Mouse (Mus musculus): Measurements from ENCODE around the gene Pitpnm3. TPM values are rescaled to one million over a fixed set of nuclear protein-coding genes. Genes with fewer than 3 reads are reported as not detected.

The Pitpnm3 gene
- polyA plus RNA-seq, 2 experiments = 0.01 to 0.13 TPM

GRCm38 (mm10) chr11:72039599-72040386 lies 95.8 kb downstream of the Pitpnm3 start:
- 54% methylated on average over 16 of the region's 16 CpGs for WGBS (ENCODE audit: insufficient replicate concordance)
- no peak overlapping the region for H3K27ac ChIP-seq
- no peaks in the 10 kb centered on the region for H3K36me3 ChIP-seq (replicated peaks; ENCODE audit: control insufficient read depth, insufficient read depth, low read depth)
- TF ChIP-seq EP300 (IDR thresholded peaks at IDR 0.05; ENCODE audit: low read depth) (no peak), CTCF (IDR thresholded peaks at IDR 0.05; ENCODE audit: low read depth) (no peak)
- no peak for ATAC-seq (ENCODE audit: insufficient read depth)
- no peak overlapping the region for H3K9ac ChIP-seq (replicated peaks)
- H3K4me2 ChIP-seq (ENCODE audit: low read depth) = no peak overlapping the region
- no peak for DNase-seq (ENCODE audit: low read depth in 3 of 3, low spot score in 3 of 3)
- H3K4me3 ChIP-seq (ENCODE audit: insufficient read depth in 1 of 2, low read depth in 2 of 2, low read length in 2 of 2) = no peak overlapping the region
- H3K9me3 ChIP-seq (ENCODE audit: control insufficient read depth, low read length) = no peaks in the 10 kb centered on the region
- peaks cover 0 to 11% of the 10 kb centered on the region in 2 experiments; a peak in 2 of 4 replicates for H3K4me1 ChIP-seq (replicated peaks; ENCODE audit: control insufficient read depth in 2 of 2, insufficient read depth in 2 of 2, low read length in 1 of 2)
- H3K27me3 ChIP-seq (ENCODE audit: control insufficient read depth, insufficient read depth, low read length) = no peaks in the 10 kb centered on the region

- 3% methylated on average over 4 of the region's 4 CpGs for WGBS (ENCODE audit: insufficient replicate concordance)
- H3K27me3 ChIP-seq (ENCODE audit: control insufficient read depth, insufficient read depth, low read length) = no peaks in the 10 kb centered on the region
- no peak overlapping the region for H3K4me2 ChIP-seq (ENCODE audit: low read depth)
- no peaks in the 10 kb centered on the region for H3K9me3 ChIP-seq (ENCODE audit: control insufficient read depth, low read length)
- no peak for ATAC-seq (ENCODE audit: insufficient read depth)
- H3K4me1 ChIP-seq (replicated peaks; ENCODE audit: control insufficient read depth in 2 of 2, insufficient read depth in 2 of 2, low read length in 1 of 2) = peaks cover 0 to 6% of the 10 kb centered on the region in 2 experiments; a peak in 2 of 4 replicates
- H3K4me3 ChIP-seq (ENCODE audit: insufficient read depth in 1 of 2, low read depth in 2 of 2, low read length in 2 of 2) = no peak overlapping the region
- no peaks in the 10 kb centered on the region for H3K36me3 ChIP-seq (replicated peaks; ENCODE audit: control insufficient read depth, insufficient read depth, low read depth)
- DNase-seq (ENCODE audit: low read depth in 3 of 3, low spot score in 3 of 3) = peak; percentile 31 to 37 (median 37)
- no peak overlapping the region for H3K27ac ChIP-seq
- TF ChIP-seq EP300 (IDR thresholded peaks at IDR 0.05; ENCODE audit: low read depth) (no peak), CTCF (IDR thresholded peaks at IDR 0.05; ENCODE audit: low read depth) (peak; percentile 82)
- no peak overlapping the region for H3K9ac ChIP-seq (replicated peaks)
Measured at GRCm38 (mm10) chr11:72037996-72038395, 97.6 kb downstream of the Pitpnm3 start.

- 57% methylated on average over 4 of the region's 4 CpGs for WGBS (ENCODE audit: insufficient replicate concordance)
- ATAC-seq (ENCODE audit: insufficient read depth) = no peak
Measured at GRCm38 (mm10) chr11:72037409-72037808, 98.2 kb downstream of the Pitpnm3 start, which contains the start of gene Aipl1. Gene Aipl1 (minus strand): TSS chr11:72037509.

GRCm38 (mm10) chr11:72032589-72032988 lies 103.0 kb downstream of the Pitpnm3 start:
- Histone ChIP-seq H3K4me2 (ENCODE audit: low read depth) (no peak overlapping the region), H3K4me1 (replicated peaks; ENCODE audit: control insufficient read depth in 2 of 2, insufficient read depth in 2 of 2, low read length in 1 of 2) (no peaks in the 10 kb centered on the region; a peak in 1 of 4 replicates), H3K9me3 (ENCODE audit: control insufficient read depth, low read length) (no peaks in the 10 kb centered on the region), H3K4me3 (ENCODE audit: insufficient read depth in 1 of 2, low read depth in 2 of 2, low read length in 2 of 2) (no peak overlapping the region), H3K27ac (no peak overlapping the region), H3K9ac (replicated peaks) (no peak overlapping the region), H3K36me3 (replicated peaks; ENCODE audit: control insufficient read depth, insufficient read depth, low read depth) (no peaks in the 10 kb centered on the region), H3K27me3 (ENCODE audit: control insufficient read depth, insufficient read depth, low read length) (no peaks in the 10 kb centered on the region)
- no peak for TF ChIP-seq EP300 (IDR thresholded peaks at IDR 0.05; ENCODE audit: low read depth)
- TF ChIP-seq CTCF (IDR thresholded peaks at IDR 0.05; ENCODE audit: low read depth) = no peak
- ATAC-seq (ENCODE audit: insufficient read depth) (no peak), DNase-seq (ENCODE audit: low read depth in 3 of 3, low spot score in 3 of 3) (no peak)
- 58% methylated on average over 3 of the region's 3 CpGs for WGBS (ENCODE audit: insufficient replicate concordance)

More at GRCm38 (mm10) chr11:72037409-72037808, 98.2 kb downstream of the Pitpnm3 start, which contains the start of gene Aipl1:
- no peaks in the 10 kb centered on the region for H3K36me3 ChIP-seq (replicated peaks; ENCODE audit: control insufficient read depth, insufficient read depth, low read depth)
- H3K4me2 ChIP-seq (ENCODE audit: low read depth) = no peak within 1 kb of the TSS
- H3K27ac ChIP-seq = no peak within 1 kb of the TSS
- H3K9ac ChIP-seq (replicated peaks) = no peak within 1 kb of the TSS
- TF ChIP-seq EP300 (IDR thresholded peaks at IDR 0.05; ENCODE audit: low read depth) (no peak), CTCF (IDR thresholded peaks at IDR 0.05; ENCODE audit: low read depth) (no peak)
- DNase-seq (ENCODE audit: low read depth in 3 of 3, low spot score in 3 of 3) = no peak
- H3K27me3 ChIP-seq (ENCODE audit: control insufficient read depth, insufficient read depth, low read length) = no peaks in the 10 kb centered on the region
- no peak within 1 kb of the TSS for H3K4me3 ChIP-seq (ENCODE audit: insufficient read depth in 1 of 2, low read depth in 2 of 2, low read length in 2 of 2)
- H3K4me1 ChIP-seq (replicated peaks; ENCODE audit: control insufficient read depth in 2 of 2, insufficient read depth in 2 of 2, low read length in 1 of 2) = peaks cover 0 to 6% of the 10 kb centered on the region in 2 experiments; a peak in 2 of 4 replicates
- H3K9me3 ChIP-seq (ENCODE audit: control insufficient read depth, low read length) = no peaks in the 10 kb centered on the region

- Histone ChIP-seq H3K9me3 (ENCODE audit: control insufficient read depth, low read length) (no peaks in the 10 kb centered on the region), H3K4me1 (replicated peaks; ENCODE audit: control insufficient read depth in 2 of 2, insufficient read depth in 2 of 2, low read length in 1 of 2) (no peaks in the 10 kb centered on the region; a peak in 1 of 4 replicates), H3K36me3 (replicated peaks; ENCODE audit: control insufficient read depth, insufficient read depth, low read depth) (no peaks in the 10 kb centered on the region), H3K4me2 (ENCODE audit: low read depth) (no peak overlapping the region), H3K4me3 (ENCODE audit: insufficient read depth in 1 of 2, low read depth in 2 of 2, low read length in 2 of 2) (no peak overlapping the region), H3K27ac (no peak overlapping the region), H3K27me3 (ENCODE audit: control insufficient read depth, insufficient read depth, low read length) (no peaks in the 10 kb centered on the region), H3K9ac (replicated peaks) (no peak overlapping the region)
- no peak for ATAC-seq (ENCODE audit: insufficient read depth)
- DNase-seq (ENCODE audit: low read depth in 3 of 3, low spot score in 3 of 3) = no peak
- WGBS (ENCODE audit: insufficient replicate concordance) = 58% methylated on average over 4 of the region's 4 CpGs
- no peak for TF ChIP-seq EP300 (IDR thresholded peaks at IDR 0.05; ENCODE audit: low read depth)
- TF ChIP-seq CTCF (IDR thresholded peaks at IDR 0.05; ENCODE audit: low read depth) = no peak
Measured at GRCm38 (mm10) chr11:72032091-72032490, 103.5 kb downstream of the Pitpnm3 start.

Measured in liver, embryonic 14.5 days (tissue).